Mouse (Mus musculus) mouse trophoblast stem cell (cell line): ENCODE results near the gene Cadm1.

Experiments
- in situ Hi-C, 2 experiments: fragments of 300-500 bp; cut with MseI, MboI; formaldehyde crosslinking; loops; 2 replicates in 1 of 2; 3 replicates in 1 of 2; pipeline ENCODE4 v1.15.1; 2025

Cadm1 gene

DNA sequence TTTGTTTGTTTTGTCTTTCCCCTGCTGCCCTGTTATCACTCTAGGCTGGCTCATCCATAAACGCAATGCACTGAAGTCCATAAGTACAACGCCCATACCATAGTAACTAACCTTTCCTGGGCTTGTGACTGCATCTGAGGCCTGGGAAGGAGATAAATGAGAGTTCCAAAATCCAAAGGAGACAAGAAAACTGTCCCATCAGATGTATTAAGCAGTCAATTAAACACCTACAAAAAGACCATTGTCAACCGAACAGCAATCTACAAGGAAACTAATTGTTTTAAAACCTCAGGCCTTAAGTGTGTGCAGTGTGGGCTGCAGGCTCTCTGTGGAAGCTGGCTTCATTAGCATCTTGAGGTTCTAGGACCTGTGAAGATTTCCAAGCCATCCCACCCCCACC, 331.0 kb downstream of the Cadm1 start:
- in situ Hi-C loops = no loop called here

DNA sequence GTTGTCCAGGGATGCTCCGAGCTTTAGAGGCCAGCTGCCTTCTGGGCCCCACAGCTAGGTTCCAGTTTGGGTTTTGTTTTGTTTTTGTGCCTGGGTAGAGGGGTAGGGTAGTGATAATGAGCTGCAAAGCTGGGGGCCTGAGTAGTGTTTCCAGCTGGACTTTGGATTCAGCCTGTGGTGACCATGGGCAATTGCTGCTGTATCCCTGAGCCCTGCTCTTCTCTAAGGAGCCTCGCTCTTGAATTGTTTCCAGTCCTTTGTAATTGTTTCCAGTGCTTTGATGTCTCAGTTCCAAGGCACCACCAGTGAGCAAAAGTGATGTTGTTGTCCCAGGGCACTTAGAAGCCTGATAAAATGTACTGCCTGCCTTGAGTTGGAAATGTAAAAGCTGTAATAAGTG, 331.8 kb downstream of the Cadm1 start:
- in situ Hi-C loops = no loop called here

DNA sequence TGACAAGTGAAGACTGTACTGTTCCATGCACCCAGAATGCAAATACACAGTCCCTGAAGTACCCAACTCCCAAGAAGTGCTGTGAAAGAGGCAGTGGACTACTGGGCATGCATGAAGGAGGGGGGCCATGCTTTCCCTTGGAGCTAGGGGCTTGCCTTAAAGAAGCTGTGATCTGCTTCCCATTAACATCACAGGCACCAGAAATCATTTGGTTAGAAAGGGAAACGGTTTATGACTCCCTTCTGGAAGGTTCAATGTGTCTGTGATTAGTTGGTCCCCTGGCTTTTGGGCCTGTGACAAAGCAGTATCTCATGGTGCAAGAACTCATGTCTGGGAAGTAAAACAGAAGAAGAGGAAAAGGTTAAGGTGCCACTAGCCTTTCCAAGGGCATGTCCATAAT, 336.0 kb downstream of the Cadm1 start:
- in situ Hi-C loops = no loop called here

DNA sequence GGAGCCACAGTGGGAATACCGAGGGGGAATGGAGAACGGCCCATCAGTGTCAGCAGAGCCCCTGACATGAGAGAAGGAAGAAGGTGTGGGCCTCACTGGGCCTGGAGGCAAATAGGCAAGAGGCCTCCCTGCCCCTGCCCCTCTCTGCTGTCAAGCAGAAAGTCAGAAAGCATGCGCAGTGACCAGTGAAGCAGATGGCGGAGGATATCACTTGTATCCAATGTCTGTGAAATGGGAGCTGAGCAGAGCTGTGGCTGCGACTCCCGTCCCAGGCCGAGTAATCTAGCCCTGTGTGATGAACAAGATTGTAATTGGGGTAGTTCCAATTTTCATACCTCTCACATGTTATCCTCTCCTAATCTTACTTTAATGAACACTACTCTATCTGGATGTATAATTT, 337.5 kb downstream of the Cadm1 start:
- in situ Hi-C loops = no loop called here

GRCm38 (mm10) chr9:47869661-47870060, 339.7 kb downstream of the Cadm1 start:
- in situ Hi-C loops = no loop called here

GRCm38 (mm10) chr9:47876557-47877206, 346.7 kb downstream of the Cadm1 start:
- in situ Hi-C loops = no loop called here

DNA sequence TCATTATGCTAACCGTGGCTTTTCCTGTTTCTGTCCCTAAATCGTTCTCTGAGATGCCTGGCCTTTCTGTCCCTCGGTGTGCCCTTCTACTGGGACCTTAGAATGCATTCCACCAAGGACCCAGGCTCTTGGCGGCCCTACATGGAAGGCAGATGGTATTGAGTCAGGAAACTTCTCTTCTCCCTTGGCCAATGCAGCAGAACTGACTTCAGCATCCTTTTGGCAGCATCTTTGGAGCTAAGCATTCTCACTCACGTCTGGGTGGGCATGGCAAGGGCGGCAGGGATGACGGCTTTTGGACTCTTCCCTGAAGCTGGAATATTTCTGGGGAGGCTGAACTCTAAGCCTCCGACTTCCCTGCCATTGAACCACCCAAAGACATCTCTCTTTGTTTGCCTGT, 350.2 kb downstream of the Cadm1 start:
- in situ Hi-C loops = no loop called here

GRCm38 (mm10) chr9:47882372-47882771, 352.4 kb downstream of the Cadm1 start:
- in situ Hi-C loops = no loop called here

DNA sequence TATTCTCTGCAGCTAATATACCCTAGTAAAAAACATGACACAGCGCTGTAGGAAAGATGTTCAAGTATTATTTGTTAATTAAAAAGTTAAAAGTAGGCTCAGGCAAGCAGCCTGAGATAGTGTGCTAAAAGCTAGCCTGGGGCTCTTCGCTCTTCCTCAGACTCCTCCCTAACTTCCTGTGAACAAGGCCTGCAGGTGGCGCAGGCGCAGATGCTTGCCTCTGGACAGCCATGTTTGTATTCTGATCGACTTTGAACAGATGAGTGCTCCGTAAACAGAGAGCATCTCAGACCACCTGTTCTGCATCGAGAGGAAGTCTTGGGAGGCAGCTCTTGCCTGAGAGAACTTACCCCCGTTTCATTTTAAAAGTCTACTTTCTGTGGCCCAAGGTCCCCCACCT, 361.7 kb downstream of the Cadm1 start:
- in situ Hi-C loops = no loop called here

DNA sequence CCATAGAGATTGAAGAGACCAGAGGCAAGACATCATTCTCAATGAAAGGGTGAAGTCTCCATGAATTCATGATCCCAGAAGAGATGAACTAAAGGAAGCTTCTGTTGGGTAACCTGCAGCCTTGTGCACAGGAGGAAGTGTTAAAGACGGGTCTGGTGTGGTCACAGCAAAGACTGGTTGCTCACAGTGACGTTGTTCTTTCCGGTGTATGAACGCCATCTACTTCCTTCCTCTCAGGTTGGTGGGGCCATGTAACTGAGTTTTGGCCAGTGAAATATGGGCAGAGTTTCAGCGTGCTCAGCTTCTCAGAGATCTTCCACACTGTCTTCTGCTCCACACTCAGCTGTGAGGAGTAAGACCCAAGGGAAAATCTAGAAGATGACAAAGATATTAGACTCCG, 363.0 kb downstream of the Cadm1 start:
- in situ Hi-C loops = no loop called here

GRCm38 (mm10) chr9:47894096-47894495, 364.1 kb downstream of the Cadm1 start:
- in situ Hi-C loops = no loop called here

DNA sequence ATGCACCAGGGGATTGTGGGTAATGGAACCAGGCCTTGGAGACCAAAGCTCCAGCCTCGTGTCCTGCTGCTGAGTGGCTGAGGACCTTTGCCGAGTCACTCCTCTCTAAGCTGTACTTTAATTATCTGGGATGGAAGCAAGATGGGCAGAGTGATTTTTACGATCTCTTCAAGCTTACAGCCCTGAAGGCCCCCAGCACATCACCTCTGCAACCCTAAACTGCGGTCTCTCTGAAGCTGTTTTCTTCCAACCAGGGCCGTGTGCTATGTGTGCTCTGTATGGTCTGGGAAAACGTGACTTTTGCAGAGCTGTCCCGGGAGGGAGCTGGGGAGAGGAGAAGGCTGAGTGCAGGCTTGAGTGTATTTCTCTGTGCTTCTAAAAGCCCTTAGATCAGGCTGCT, 364.7 kb downstream of the Cadm1 start:
- in situ Hi-C loops = no loop called here

- in situ Hi-C loops = no loop called here
Observed at GRCm38 (mm10) chr9:47895121-47895520, 365.1 kb downstream of the Cadm1 start.

GRCm38 (mm10) chr9:47900734-47901133, 370.8 kb downstream of the Cadm1 start:
- in situ Hi-C loops = no loop called here

DNA sequence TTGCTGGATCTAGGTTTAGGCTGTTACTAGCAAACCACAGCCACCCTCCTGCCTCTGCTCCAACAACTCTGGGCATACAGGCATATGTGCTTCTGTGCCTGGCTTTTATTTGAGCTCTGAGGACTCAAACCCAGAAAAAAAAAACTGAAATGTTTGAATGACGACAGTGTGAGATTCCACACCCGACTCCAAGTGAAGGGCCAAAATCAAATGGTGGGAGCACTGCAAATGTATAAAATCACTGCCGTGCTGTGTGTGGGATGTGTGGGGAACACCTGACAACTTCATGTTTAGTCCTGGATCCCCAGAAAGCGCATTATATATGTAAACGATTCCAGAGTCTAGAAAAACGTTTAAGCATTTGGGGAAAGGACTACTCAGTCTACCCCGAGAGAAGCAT, 373.7 kb downstream of the Cadm1 start:
- in situ Hi-C loops = no loop called here

DNA sequence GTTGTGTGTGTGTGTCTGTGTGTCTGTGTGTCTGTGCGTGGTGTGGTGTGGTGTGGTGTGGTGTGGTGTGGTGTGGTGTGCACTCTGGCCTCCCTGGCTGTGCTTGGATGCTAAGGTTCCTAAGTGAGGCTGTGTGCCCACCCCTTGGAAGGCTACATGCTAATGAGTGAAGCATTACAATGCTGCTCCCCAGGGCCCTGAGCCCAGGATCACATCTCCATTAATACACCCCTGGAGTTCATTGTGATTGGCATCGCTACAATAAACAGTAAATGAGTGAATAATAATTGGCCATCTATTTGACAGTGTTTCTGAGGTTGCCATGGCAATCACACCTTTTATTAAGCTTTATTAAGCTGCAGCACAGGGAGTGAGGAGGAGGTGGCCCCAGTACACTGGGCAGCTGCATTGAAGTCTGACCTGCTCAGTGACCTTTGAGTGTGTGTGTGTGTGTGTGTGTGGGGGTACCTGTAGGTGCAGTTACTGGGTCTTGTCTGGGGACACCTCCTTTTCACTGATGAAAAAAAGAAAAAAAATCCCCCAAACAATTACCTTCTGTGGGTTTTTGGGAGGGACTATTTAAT, 374.5 kb downstream of the Cadm1 start:
- in situ Hi-C loops = no loop called here

DNA sequence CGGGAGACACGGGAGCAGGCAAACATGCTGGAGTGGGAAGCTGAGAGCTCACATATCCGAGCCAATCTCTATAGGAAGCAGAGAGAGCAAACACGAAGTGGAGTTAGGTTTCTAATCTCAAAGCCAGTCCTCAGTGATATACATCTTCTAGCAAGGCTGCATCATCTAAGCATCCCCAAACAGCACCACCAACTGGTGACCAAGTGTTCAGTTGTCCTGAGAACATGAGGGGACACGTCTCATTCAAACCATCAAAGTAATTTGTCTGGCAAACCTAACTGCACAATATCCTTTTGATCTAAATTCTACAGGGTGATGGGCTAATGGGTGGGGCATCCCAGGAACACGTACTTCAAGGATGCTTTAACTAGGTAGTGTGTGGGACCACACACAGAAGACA, 376.5 kb downstream of the Cadm1 start:
- in situ Hi-C loops = no loop called here
